Mouse (Mus musculus) kidney, adult 2 months (tissue): ENCODE measurements at regions not wholly inside any gene's neighbourhood (a gene's known extent, or its start where the extent isn't known, plus 50 kb on each side); places are given as distances from the start of the nearest gene placed in this dataset.

Source experiments
- CTCF ChIP-seq: fragments of 200-500 bp; conservative IDR thresholded peaks from 2 replicates; pipeline ENCODE4 v1.5.1; 2011; ENCODE audit warnings: low read depth, mild to moderate bottlenecking, control low read depth, low read length, moderate library complexity, mixed read lengths; ENCODE audit not compliant: insufficient read depth, insufficient read length
- POLR2A ChIP-seq: fragments of 200-500 bp; IDR thresholded peaks from one replicate; pipeline ENCODE4 v1.6.1; 2011; ENCODE audit warnings: low read depth, low read length, control low read depth

DNA sequence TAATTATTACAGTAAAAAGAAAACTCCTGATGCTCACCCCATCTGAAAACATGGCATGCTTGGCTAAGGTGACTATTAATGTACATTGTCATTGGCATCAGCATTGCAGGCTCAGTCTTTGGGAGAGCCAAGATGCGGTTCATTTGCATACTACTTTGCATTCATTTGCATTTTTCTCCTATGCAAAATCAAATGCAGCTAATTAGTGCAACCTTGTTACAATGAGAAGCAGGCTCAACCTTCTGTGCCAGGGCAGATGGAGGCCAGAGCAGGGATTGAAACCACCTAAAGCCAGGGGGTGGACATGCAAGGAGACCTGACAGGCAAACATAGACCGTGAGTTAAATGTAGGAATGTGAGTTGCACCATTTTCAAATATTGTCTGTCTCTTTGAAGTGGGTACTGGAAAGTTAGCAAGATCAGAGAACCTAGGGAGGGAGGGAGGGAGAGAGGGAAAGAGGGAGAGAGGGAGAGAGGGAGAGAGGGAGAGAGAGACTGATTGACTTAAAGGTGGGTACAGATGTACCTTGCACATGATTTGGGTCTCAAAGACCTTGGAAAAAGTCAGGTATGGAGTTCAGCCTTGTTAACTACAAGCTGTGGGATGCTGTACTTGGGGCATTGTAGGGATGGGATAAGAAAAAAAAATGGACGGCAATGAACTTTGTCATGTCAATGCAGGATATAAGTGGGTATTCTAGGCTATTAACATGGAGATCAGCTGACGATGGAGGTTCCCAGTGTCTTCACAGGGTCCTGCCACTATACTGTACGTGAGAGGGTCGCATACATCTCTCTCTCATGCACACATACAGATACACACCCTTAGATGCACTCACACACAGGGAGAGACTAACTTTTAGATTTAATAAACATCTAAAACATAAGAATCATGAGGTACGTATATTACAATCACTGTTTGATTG is 1362.1 kb upstream of the A1bg start:
- TF ChIP-seq CTCF (no peak), POLR2A (no peak)
